Mouse (Mus musculus) megakaryocyte, embryonic 14.5 days (primary cell): ENCODE data around the gene Lsg1. TPM values are rescaled to one million over a fixed set of nuclear protein-coding genes. Genes with fewer than 3 reads are reported as not detected.

Experiments
- H3K27me3 ChIP-seq: replicated peaks from 2 replicates; pipeline ENCODE3; 2012; ENCODE audit warnings: inconsistent platforms
- H3K36me3 ChIP-seq: replicated peaks from 2 replicates; pipeline ENCODE3; 2012; ENCODE audit warnings: low read length, inconsistent platforms, mixed read lengths
- H3K4me1 ChIP-seq: 2 replicates; pipeline ENCODE4 v1.6.1; 2012; ENCODE audit warnings: inconsistent platforms
- H3K4me3 ChIP-seq: replicated peaks from 2 replicates; pipeline ENCODE3; 2012; ENCODE audit warnings: moderate library complexity, mild to moderate bottlenecking, inconsistent platforms
- H3K9me3 ChIP-seq: 2 replicates; pipeline ENCODE4 v1.6.1; 2012; ENCODE audit warnings: inconsistent platforms
- FLI1 ChIP-seq: IDR thresholded peaks from 2 replicates; pipeline ENCODE4 v1.6.1; 2012; ENCODE audit warnings: low read length, inconsistent platforms, mixed read lengths
- GATA1 ChIP-seq: IDR thresholded peaks from 3 replicates; pipeline ENCODE4 v1.6.1; 2012; ENCODE audit warnings: mixed read lengths, low read length, inconsistent platforms, borderline replicate concordance
- polyA plus RNA-seq: library from polyadenylated mRNA; stranded (reverse); fragments of >175 nt; gene quantifications from 2 replicates; pipeline ENCODE4 v1.2.3, GENCODE M21; 2012; ENCODE audit warnings: low replicate concordance; ENCODE audit not compliant: insufficient read depth

The Lsg1 gene
- polyA plus RNA-seq, 1 experiment = 5.8 TPM

DNA sequence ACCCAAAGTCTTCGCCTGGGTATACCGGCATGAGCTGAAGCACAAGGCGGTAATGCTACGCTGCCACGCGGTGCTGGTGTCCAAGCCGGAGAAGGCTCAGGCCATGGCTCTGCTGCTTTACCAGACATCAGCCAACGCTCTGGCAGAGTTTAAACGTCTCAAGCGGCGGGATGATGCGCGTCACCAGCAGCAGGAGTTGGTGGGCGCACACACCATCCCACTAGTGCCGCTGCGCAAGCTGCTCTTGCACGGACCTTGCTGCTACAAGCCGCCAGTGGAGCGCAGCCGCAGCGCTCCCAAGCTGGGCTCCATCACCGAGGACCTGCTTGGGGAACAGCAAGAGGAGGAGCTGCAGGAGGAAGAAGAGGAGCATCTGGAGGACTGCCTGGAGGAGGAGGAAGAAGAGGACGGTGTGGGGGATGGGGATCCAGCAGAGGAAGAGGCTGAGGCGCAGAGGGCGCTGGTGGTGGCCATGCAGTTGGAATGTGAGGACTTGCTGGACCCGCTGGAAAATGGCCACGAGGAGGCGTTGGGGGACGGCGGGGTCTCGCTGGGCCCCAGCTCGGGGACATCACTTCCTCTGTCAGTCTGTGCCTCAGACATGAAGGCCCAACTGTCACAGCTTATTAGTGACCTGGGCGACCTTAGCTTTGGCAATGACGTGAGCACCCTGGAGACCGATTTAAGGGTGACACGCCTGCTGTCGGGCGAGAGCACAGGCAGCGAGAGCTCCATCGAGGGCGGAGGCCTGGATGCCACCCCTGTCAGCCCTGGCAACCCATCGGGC, 13.8 kb upstream of the Lsg1 start:
- Histone ChIP-seq H3K4me3 (peak overlapping the region; percentile 98), H3K36me3 (peaks cover 37% of the 10 kb centered on the region), H3K27me3 (peaks cover 4% of the 10 kb centered on the region), H3K9me3 (no peaks in the 10 kb centered on the region), H3K4me1 (peaks cover 82% of the 10 kb centered on the region)
- TF ChIP-seq FLI1 = no peak
- TF ChIP-seq GATA1 = no peak

DNA sequence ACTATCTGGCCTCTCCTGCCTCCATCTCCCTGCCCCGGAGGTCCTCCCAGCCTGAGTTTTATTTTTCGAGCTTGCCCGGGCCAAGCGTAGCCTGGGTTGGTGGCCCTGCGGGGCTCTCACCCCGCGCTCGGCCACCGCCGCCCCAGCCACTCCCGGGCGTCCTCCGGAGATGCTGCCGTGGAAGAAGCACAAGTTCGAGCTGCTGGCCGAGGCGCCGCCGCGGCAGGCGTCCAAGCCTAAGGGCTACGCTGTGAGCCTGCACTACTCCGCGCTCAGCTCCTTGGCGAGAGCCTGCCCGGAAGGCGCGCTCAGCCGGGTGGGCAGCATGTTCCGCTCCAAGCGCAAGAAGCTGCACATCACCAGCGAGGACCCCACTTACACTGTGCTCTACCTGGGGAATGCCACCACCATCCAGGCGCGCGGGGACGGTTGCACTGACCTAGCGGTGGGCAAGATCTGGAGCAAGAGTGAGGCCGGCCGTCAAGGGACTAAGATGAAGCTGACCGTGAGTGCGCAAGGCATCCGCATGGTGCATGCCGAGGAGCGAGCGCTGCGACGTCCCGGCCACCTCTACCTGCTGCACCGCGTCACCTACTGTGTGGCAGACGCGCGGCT, 13.1 kb upstream of the Lsg1 start:
- Histone ChIP-seq H3K27me3 (peaks cover 4% of the 10 kb centered on the region), H3K4me1 (peaks cover 82% of the 10 kb centered on the region), H3K36me3 (peaks cover 37% of the 10 kb centered on the region), H3K9me3 (no peaks in the 10 kb centered on the region), H3K4me3 (peak overlapping the region; percentile 98)
- TF ChIP-seq GATA1 (no peak), FLI1 (no peak)

DNA sequence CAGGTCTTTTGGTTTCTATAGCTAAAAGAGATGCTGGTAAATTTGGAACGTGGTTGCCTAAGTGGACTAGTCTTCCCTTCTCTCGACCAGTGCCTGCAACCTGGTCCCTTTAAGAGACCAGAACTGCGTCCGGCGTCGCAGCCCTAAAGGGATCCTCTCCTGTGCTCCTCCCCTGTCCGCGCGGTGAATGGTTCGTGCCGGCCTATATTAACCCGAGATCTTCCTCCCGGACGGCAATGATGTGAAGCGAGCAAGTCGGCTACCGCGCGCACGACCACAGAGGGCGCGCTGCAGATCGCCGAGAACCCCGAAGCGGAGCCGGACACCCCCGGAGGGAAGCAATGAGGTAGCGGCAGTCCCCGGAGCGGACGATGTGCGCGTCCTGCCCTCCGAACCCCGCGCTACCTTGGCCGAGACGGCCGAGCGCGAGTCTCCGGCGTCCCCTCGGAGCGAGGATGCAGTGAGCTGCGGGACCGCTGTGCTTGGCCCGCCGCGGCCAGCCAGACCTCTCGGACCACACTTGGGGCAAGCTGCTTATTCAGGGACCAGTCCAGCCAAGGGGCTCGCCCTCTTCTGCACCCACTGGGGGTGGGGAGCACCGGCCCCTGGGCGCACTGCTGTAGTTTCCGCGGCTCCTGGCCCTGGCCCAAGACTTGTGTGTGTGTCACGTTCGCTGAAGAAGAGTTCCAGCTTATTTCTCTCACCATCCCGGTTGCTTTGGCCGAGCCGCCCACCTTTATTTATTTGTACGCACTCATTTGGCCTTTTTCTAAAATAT, 12.3 kb upstream of the Lsg1 start, which contains the start of gene Fam43a:
Gene Fam43a (plus strand): TSS at position 233 of the 778 bp plus-strand sequence.
- Histone ChIP-seq H3K4me1 (peaks cover 82% of the 10 kb centered on the region), H3K27me3 (peaks cover 7% of the 10 kb centered on the region), H3K9me3 (no peaks in the 10 kb centered on the region), H3K36me3 (peaks cover 34% of the 10 kb centered on the region), H3K4me3 (peak within 1 kb of the TSS; percentile 98)
- no peak for TF ChIP-seq FLI1

- peaks cover 7% of the 10 kb centered on the region for H3K27me3 ChIP-seq
- peak overlapping the region; percentile 89 for H3K4me3 ChIP-seq
- peaks cover 17% of the 10 kb centered on the region for H3K36me3 ChIP-seq
- peaks cover 64% of the 10 kb centered on the region for H3K4me1 ChIP-seq
- TF ChIP-seq GATA1 = no peak
- TF ChIP-seq FLI1 = no peak
- H3K9me3 ChIP-seq = no peaks in the 10 kb centered on the region
Measured at GRCm38 (mm10) chr16:30596959-30597681, 9.7 kb upstream of the Lsg1 start.

DNA sequence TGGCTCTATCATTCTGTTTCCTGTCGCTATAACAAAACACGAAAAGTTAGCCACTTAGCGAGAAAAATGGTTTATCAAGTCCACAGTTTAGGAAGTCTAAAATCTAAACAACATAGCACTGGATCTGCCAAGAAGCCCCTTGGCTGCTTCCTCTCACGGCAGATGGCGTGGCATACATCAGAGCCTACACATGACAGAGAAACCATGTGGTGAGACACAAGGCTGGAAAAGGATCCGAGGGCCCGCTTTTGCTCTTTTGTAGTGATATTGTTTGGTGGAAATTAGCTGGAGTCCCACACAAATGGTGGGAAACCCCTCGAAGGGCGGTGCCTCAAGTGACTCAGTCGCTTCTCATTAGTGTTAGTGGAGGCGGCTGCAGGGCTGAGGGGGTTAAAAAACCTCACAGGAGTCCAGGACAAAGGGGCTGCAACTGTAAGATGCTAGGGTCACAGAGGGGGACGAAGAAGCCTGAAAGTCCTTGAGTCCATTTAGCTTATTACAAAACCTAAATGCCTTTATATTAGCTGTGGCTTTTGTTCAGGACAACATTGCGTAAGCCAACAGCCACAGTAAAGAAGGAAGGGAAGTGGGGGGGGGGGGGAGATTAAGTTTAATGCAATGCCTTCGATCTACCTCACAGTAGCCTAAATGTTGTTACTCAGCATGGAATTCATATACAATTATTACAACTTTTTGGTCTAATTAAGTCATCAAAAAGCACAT, 8.6 kb upstream of the Lsg1 start:
- H3K4me1 ChIP-seq = peaks cover 53% of the 10 kb centered on the region
- H3K27me3 ChIP-seq = peaks cover 7% of the 10 kb centered on the region
- H3K36me3 ChIP-seq = peaks cover 6% of the 10 kb centered on the region
- no peaks in the 10 kb centered on the region for H3K9me3 ChIP-seq
- no peak overlapping the region for H3K4me3 ChIP-seq
- TF ChIP-seq GATA1 (no peak), FLI1 (no peak)

GRCm38 (mm10) chr16:30595356-30595755, 8.0 kb upstream of the Lsg1 start:
- H3K4me1 ChIP-seq = peaks cover 52% of the 10 kb centered on the region
- peaks cover 4% of the 10 kb centered on the region for H3K27me3 ChIP-seq
- H3K4me3 ChIP-seq = no peak overlapping the region
- TF ChIP-seq FLI1 (no peak), GATA1 (no peak)
- H3K36me3 ChIP-seq = no peaks in the 10 kb centered on the region
- no peaks in the 10 kb centered on the region for H3K9me3 ChIP-seq

- peaks cover 51% of the 10 kb centered on the region for H3K4me1 ChIP-seq
Measured at GRCm38 (mm10) chr16:30591990-30592389, 4.6 kb upstream of the Lsg1 start.

DNA sequence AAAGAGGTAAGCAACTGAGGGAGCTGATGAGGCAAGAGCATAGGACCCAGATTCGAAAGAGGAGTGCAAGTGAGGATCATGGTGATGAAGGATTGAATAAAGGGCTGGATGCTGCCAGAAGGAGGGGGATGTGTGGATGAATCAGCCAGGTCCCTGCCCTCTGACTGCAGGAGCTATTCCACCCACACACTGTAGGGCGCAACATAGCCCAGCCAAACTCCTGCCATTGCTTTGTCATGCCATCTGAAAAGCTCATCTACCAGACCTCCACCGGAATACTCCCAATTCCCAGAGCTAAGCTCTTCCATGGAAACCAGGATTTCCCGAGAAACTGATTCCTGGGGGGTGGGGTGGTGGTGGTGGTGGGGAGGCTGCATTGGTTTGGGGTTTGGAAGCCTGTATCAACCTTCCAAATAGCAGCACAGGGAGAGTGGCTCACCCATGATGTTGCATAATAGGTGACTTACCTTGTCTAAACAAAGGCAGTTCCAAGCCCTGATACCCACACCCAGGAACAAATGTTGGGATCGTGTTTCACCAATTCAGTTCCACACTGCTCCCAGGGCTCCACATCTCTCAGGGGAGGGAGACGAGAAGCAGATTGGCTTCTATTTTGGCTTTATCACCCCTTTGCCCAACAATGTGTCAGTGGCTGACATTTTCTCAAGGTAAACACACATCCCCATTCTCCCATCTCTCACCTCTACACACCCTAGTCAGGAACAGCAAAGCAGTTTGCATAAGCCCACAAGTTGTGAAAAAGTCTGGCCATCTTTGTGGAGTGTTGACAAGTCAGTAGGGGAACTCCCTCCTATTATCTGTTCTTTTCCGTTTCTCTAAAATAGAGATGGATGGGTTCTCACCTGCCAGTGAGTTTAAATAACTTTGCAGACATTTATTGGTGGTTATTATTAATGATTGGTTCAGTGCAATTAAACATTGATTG, 3.1 kb upstream of the Lsg1 start:
- Histone ChIP-seq H3K36me3 (peaks cover 3% of the 10 kb centered on the region), H3K4me3 (peak overlapping the region; percentile 29), H3K9me3 (no peaks in the 10 kb centered on the region), H3K4me1 (peaks cover 47% of the 10 kb centered on the region), H3K27me3 (peaks cover 3% of the 10 kb centered on the region)
- TF ChIP-seq GATA1 = no peak
- no peak for TF ChIP-seq FLI1

More at GRCm38 (mm10) chr16:30591990-30592389, 4.6 kb upstream of the Lsg1 start:
- Histone ChIP-seq H3K4me3 (no peak overlapping the region), H3K27me3 (peaks cover 4% of the 10 kb centered on the region), H3K36me3 (no peaks in the 10 kb centered on the region), H3K9me3 (no peaks in the 10 kb centered on the region)
- TF ChIP-seq FLI1 (no peak), GATA1 (no peak)
